Mouse (Mus musculus): ENCODE measurements around the gene Unc80.

DNA sequence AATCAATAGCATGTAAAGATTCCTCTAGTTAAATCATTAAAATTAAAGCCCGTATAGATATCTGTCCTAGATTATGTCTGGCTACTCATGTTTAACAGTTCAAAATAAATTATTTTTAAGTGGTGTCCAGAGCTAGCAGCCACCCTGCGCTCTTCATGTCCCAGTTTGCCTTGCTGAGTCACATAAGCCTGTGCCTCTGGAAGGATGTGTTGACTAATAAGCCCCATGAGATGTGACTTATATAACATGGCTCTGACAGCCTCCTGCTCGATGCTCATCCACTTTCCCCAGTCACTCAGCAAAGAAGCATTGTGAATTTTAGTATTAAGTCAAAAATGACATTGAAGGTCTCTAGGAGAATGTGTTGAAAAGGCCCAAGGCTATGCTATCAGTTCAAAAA, 10.4 kb upstream of the Unc80 start:
- TF ChIP-seq POLR2A (IDR thresholded peaks at IDR 0.05; ENCODE audit: low read depth, low read length): no peak
- no peak for TF ChIP-seq CTCF (IDR thresholded peaks at IDR 0.05; ENCODE audit: extremely low read depth, insufficient read depth, insufficient read length, insufficient replicate concordance)
